ENCODE assay signal across 10 mouse cellular contexts in the genomic region with DNA sequence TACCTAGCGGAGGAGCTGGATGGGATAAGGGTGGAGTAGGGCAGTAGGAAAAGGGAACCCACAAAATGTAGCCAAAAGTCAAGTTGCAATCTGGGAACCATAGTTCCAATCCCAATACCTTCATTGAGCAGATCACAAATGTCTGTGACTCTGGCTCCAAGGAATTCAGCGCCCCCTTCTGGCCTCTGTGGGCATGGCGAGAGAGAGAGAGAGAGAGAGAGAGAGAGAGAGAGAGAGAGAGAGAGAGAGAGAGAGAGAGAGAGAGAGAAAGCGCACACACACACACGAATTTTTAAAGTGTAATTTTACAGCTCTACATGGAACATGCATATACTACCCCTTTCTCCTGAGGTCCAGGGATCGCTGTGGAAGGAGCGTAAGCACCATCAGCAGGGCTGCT. TPM values are rescaled to one million over a fixed set of nuclear protein-coding genes. Genes with fewer than 3 reads are reported as not detected.
DNase-seq lines count a peak whose midpoint lies in the region; ATAC-seq and TF ChIP-seq lines count a peak whose summit lies in the region.
"Had no signal": no experiment of that assay in that cellular context is flagged by ENCODE, and none has a peak within 500 bp of the region (broad histone marks: within the 10 kb centered on the region; RNA-seq: fewer than 3 reads in every experiment).

No protein-coding gene starts in this region.

- no peak overlapping the region for H3K4me3 ChIP-seq in forebrain, embryonic 10.5 days
- H3K4me3 ChIP-seq in forebrain, embryonic 16.5 days (replicated peaks; ENCODE audit: low read length): no peak overlapping the region
- no peak overlapping the region for H3K4me3 ChIP-seq in midbrain, embryonic 10.5 days
- H3K4me3 ChIP-seq in midbrain, embryonic 15.5 days: no peak overlapping the region
- H3K4me3 ChIP-seq: limb, embryonic 13.5 days had no signal

- 0 out of 2 replicates have a peak, but pooled peaks cover 8% of the 10 kb centered on the region for H3K27me3 ChIP-seq in forebrain, embryonic 10.5 days (ENCODE audit: poor library complexity, severe bottlenecking)
- no peaks in the 10 kb centered on the region for H3K27me3 ChIP-seq in forebrain, embryonic 16.5 days (replicated peaks; ENCODE audit: control insufficient read depth, insufficient read depth, low read length)
- no peaks in the 10 kb centered on the region for H3K27me3 ChIP-seq in midbrain, embryonic 10.5 days (ENCODE audit: low read depth, poor library complexity, severe bottlenecking)
- peaks cover 4% of the 10 kb centered on the region; the same call in 1 of the 2 replicates for H3K27me3 ChIP-seq in midbrain, embryonic 15.5 days (replicated peaks)

- TF ChIP-seq CTCF in brain, embryonic 14.5 days (IDR thresholded peaks at IDR 0.05; ENCODE audit: borderline replicate concordance, extremely low read depth, insufficient read depth, insufficient read length): peak; percentile 55; the same call in 1 of the 2 replicates

- 0 out of 2 replicates have a peak, but pooled peaks cover 3% of the 10 kb centered on the region for H3K9me3 ChIP-seq in forebrain, embryonic 10.5 days
- H3K9me3 ChIP-seq in forebrain, embryonic 16.5 days (ENCODE audit: control insufficient read depth, low read length): no peaks in the 10 kb centered on the region
- H3K9me3 ChIP-seq in midbrain, embryonic 10.5 days (replicated peaks): peaks cover 7% of the 10 kb centered on the region; the same call in 1 of the 2 replicates
- H3K9me3 ChIP-seq in midbrain, embryonic 15.5 days: no peaks in the 10 kb centered on the region
- H3K9me3 ChIP-seq: G1E; limb, embryonic 13.5 days had no signal

- 22% methylated on average over 7 of the region's 7 CpGs for WGBS in forebrain, embryonic 10.5 days
- WGBS in forebrain, embryonic 16.5 days: 30% methylated on average over 6 of the region's 7 CpGs
- 23% methylated on average over 7 of the region's 7 CpGs for WGBS in midbrain, embryonic 10.5 days
- 24% methylated on average over 6 of the region's 7 CpGs for WGBS in midbrain, embryonic 15.5 days

- no peak overlapping the region for H3K4me2 ChIP-seq in forebrain, embryonic 16.5 days (ENCODE audit: low read length)
- H3K4me2 ChIP-seq in midbrain, embryonic 15.5 days: no peak overlapping the region
- H3K4me2 ChIP-seq: limb, embryonic 13.5 days had no signal

- no peak for TF ChIP-seq POLR2A in brain, embryonic 14.5 days (IDR thresholded peaks at IDR 0.05; ENCODE audit: borderline replicate concordance, extremely low read depth, insufficient read depth, insufficient read length, poor library complexity, severe bottlenecking)

- no peak for ATAC-seq in forebrain, embryonic 16.5 days
- no peak for ATAC-seq in midbrain, embryonic 15.5 days (replicated peaks)
- 0 out of 2 replicates have a peak, but pooled peaks have one; percentile 25 for ATAC-seq in megakaryocyte, adult 5-6 weeks (ENCODE audit: poor library complexity, severe bottlenecking)
- no peak for ATAC-seq in inflammation-experienced regulatory T-cells, adult 6 months

- H3K27ac ChIP-seq in forebrain, embryonic 10.5 days: no peak overlapping the region
- H3K27ac ChIP-seq in forebrain, embryonic 16.5 days (ENCODE audit: low read length): no peak overlapping the region
- no peak overlapping the region for H3K27ac ChIP-seq in midbrain, embryonic 10.5 days (replicated peaks)
- H3K27ac ChIP-seq in midbrain, embryonic 15.5 days: no peak overlapping the region
- H3K27ac ChIP-seq: limb, embryonic 13.5 days had no signal

- no peaks in the 10 kb centered on the region for H3K36me3 ChIP-seq in forebrain, embryonic 10.5 days (replicated peaks)
- H3K36me3 ChIP-seq in forebrain, embryonic 16.5 days (ENCODE audit: control insufficient read depth, insufficient read depth): no peaks in the 10 kb centered on the region
- H3K36me3 ChIP-seq in midbrain, embryonic 10.5 days: no peaks in the 10 kb centered on the region
- H3K36me3 ChIP-seq in midbrain, embryonic 15.5 days (replicated peaks): no peaks in the 10 kb centered on the region
- H3K36me3 ChIP-seq: G1E; limb, embryonic 13.5 days had no signal

- no peak overlapping the region for H3K9ac ChIP-seq in forebrain, embryonic 16.5 days (replicated peaks; ENCODE audit: low read depth, low read length)
- no peak overlapping the region for H3K9ac ChIP-seq in midbrain, embryonic 15.5 days
- H3K9ac ChIP-seq: limb, embryonic 13.5 days had no signal

- peak; percentile 36 for DNase-seq in forebrain, embryonic 10.5 days (ENCODE audit: extremely low spot score, low spot score)
- DNase-seq in midbrain, embryonic 10.5 days (ENCODE audit: low spot score): peak; percentile 36
- DNase-seq in brain, embryonic 14.5 days (ENCODE audit: low read depth): peak; percentile 47
- DNase-seq in ovary, adult 18-20 months (ENCODE audit: low spot score): no peak

- peaks cover 7% of the 10 kb centered on the region; the same call in 1 of the 2 replicates for H3K4me1 ChIP-seq in forebrain, embryonic 10.5 days
- H3K4me1 ChIP-seq in forebrain, embryonic 16.5 days (replicated peaks; ENCODE audit: control insufficient read depth, insufficient read depth, low read length): 0 out of 2 replicates have a peak, but pooled peaks cover 3% of the 10 kb centered on the region
- no peaks in the 10 kb centered on the region; the same call in 1 of the 2 replicates for H3K4me1 ChIP-seq in midbrain, embryonic 10.5 days
- no peaks in the 10 kb centered on the region; the same call in 1 of the 2 replicates for H3K4me1 ChIP-seq in midbrain, embryonic 15.5 days
- H3K4me1 ChIP-seq: limb, embryonic 13.5 days had no signal

RNA-seq across cellular contexts. Expression of a gene that starts 6.8 kb away (rescaled TPM):
- polyA plus RNA-seq in forebrain, embryonic 10.5 days (2016; fragmentation: Nextera tagmentation; extraction: Ambion mirVana): 3.8 and 5.1 TPM in 2 replicates
- polyA plus RNA-seq in forebrain, embryonic 16.5 days (2015; fragmentation: Nextera tagmentation; extraction: Ambion mirVana): 0.63 and 0.80 TPM in 2 replicates
- polyA plus RNA-seq in midbrain, embryonic 10.5 days (2016; fragmentation: Nextera tagmentation; extraction: Ambion mirVana): 3.3 and 4.0 TPM in 2 replicates
- 0.92 and 1.1 TPM in 2 replicates for polyA plus RNA-seq in midbrain, embryonic 15.5 days (2015; fragmentation: Nextera tagmentation; extraction: Ambion mirVana)
- polyA plus RNA-seq in brain, embryonic 14.5 days (2012; rRNA removed): 0.76 and 1.4 TPM in 2 replicates
- 5.9 and 7.6 TPM in 2 replicates for total RNA-seq in megakaryocyte, adult 5-6 weeks (2015)
- total RNA-seq in megakaryocyte, adult 5-6 weeks (2017): 14.2 and 17.0 TPM in 2 replicates
- 100 to 1,000 TPM in 2 of 3 experiments, 10 to 100 TPM in 1; 79.1 to 131 (median 126) TPM for polyA plus RNA-seq in inflammation-experienced regulatory T-cells, adult 6 months (2017; shearing (Covaris generic))

RNA-seq across cellular contexts. Expression of a gene that starts 14.2 kb away (rescaled TPM):
- not detected in 2 replicates for polyA plus RNA-seq in forebrain, embryonic 10.5 days (2016; fragmentation: Nextera tagmentation; extraction: Ambion mirVana)
- polyA plus RNA-seq in forebrain, embryonic 16.5 days (2015; fragmentation: Nextera tagmentation; extraction: Ambion mirVana): not detected in 2 replicates
- polyA plus RNA-seq in midbrain, embryonic 10.5 days (2016; fragmentation: Nextera tagmentation; extraction: Ambion mirVana): not detected in 2 replicates
- not detected in 2 replicates for polyA plus RNA-seq in midbrain, embryonic 15.5 days (2015; fragmentation: Nextera tagmentation; extraction: Ambion mirVana)
- polyA plus RNA-seq in brain, embryonic 14.5 days (2012; rRNA removed): 0.07 and 0.11 TPM in 2 replicates
- not detected in 2 replicates for total RNA-seq in megakaryocyte, adult 5-6 weeks (2015)
- total RNA-seq in megakaryocyte, adult 5-6 weeks (2017): not detected in 2 replicates
- not detected for polyA plus RNA-seq in inflammation-experienced regulatory T-cells, adult 6 months (2017; shearing (Covaris generic))
- total RNA-seq: G1E had no signal
- polyA plus RNA-seq: G1E; limb, embryonic 13.5 days had no signal

RNA-seq across cellular contexts. Expression of a gene that starts 29.5 kb away (rescaled TPM):
- 0.17 TPM in 1 of 2 replicates, not detected in the other for polyA plus RNA-seq in forebrain, embryonic 10.5 days (2016; fragmentation: Nextera tagmentation; extraction: Ambion mirVana)
- not detected in 2 replicates for polyA plus RNA-seq in forebrain, embryonic 16.5 days (2015; fragmentation: Nextera tagmentation; extraction: Ambion mirVana)
- polyA plus RNA-seq in midbrain, embryonic 10.5 days (2016; fragmentation: Nextera tagmentation; extraction: Ambion mirVana): 0.14 and 0.26 TPM in 2 replicates
- 0.48 TPM in 1 of 2 replicates, not detected in the other for polyA plus RNA-seq in midbrain, embryonic 15.5 days (2015; fragmentation: Nextera tagmentation; extraction: Ambion mirVana)
- 0.19 and 0.23 TPM in 2 replicates for polyA plus RNA-seq in brain, embryonic 14.5 days (2012; rRNA removed)
- total RNA-seq in megakaryocyte, adult 5-6 weeks (2015): not detected in 2 replicates
- not detected in 2 replicates for total RNA-seq in megakaryocyte, adult 5-6 weeks (2017)
- not detected for polyA plus RNA-seq in inflammation-experienced regulatory T-cells, adult 6 months (2017; shearing (Covaris generic))
- total RNA-seq: G1E had no signal
- polyA plus RNA-seq: G1E; limb, embryonic 13.5 days had no signal

RNA-seq across cellular contexts. Expression of a gene that starts 36.2 kb away (rescaled TPM):
- polyA plus RNA-seq in forebrain, embryonic 10.5 days (2016; fragmentation: Nextera tagmentation; extraction: Ambion mirVana): 26.5 and 28.5 TPM in 2 replicates
- 30.3 and 35.2 TPM in 2 replicates for polyA plus RNA-seq in forebrain, embryonic 16.5 days (2015; fragmentation: Nextera tagmentation; extraction: Ambion mirVana)
- polyA plus RNA-seq in midbrain, embryonic 10.5 days (2016; fragmentation: Nextera tagmentation; extraction: Ambion mirVana): 29.0 and 34.1 TPM in 2 replicates
- polyA plus RNA-seq in midbrain, embryonic 15.5 days (2015; fragmentation: Nextera tagmentation; extraction: Ambion mirVana): 38.4 and 40.3 TPM in 2 replicates
- 66.2 and 69.6 TPM in 2 replicates for polyA plus RNA-seq in brain, embryonic 14.5 days (2012; rRNA removed)
- 21.6 and 22.3 TPM in 2 replicates for total RNA-seq in megakaryocyte, adult 5-6 weeks (2015)
- total RNA-seq in megakaryocyte, adult 5-6 weeks (2017): 16.7 and 30.3 TPM in 2 replicates
- 10 to 100 TPM; 22.7 to 26.1 (median 23.6) TPM for polyA plus RNA-seq in inflammation-experienced regulatory T-cells, adult 6 months (2017; shearing (Covaris generic))

RNA-seq across cellular contexts. Expression of a gene that starts 46.8 kb away (rescaled TPM):
- polyA plus RNA-seq in forebrain, embryonic 10.5 days (2016; fragmentation: Nextera tagmentation; extraction: Ambion mirVana): 12.9 and 13.2 TPM in 2 replicates
- 25.9 and 26.6 TPM in 2 replicates for polyA plus RNA-seq in forebrain, embryonic 16.5 days (2015; fragmentation: Nextera tagmentation; extraction: Ambion mirVana)
- 13.7 and 15.5 TPM in 2 replicates for polyA plus RNA-seq in midbrain, embryonic 10.5 days (2016; fragmentation: Nextera tagmentation; extraction: Ambion mirVana)
- 23.6 and 24.5 TPM in 2 replicates for polyA plus RNA-seq in midbrain, embryonic 15.5 days (2015; fragmentation: Nextera tagmentation; extraction: Ambion mirVana)
- polyA plus RNA-seq in brain, embryonic 14.5 days (2012; rRNA removed): 19.3 and 26.9 TPM in 2 replicates
- total RNA-seq in megakaryocyte, adult 5-6 weeks (2015): 0.49 and 1.6 TPM in 2 replicates
- total RNA-seq in megakaryocyte, adult 5-6 weeks (2017): 0.94 and 0.95 TPM in 2 replicates
- 10 to 100 TPM in 2 of 3 experiments, 1 to 10 TPM in 1; 6.6 to 13.0 (median 12.6) TPM for polyA plus RNA-seq in inflammation-experienced regulatory T-cells, adult 6 months (2017; shearing (Covaris generic))

Comparison
In these comparisons a context has a peak if more than half of its experiments do, and no peak if none do; other contexts are left out.
1. RNA of a gene that starts 6.8 kb away (polyA plus RNA-seq): 79.1 to 131 TPM in inflammation-experienced regulatory T-cells, adult 6 months; 3.8 to 5.1 TPM in forebrain, embryonic 10.5 days, 3.3 to 4.0 TPM in midbrain, embryonic 10.5 days, 0.76 to 1.4 TPM in brain, embryonic 14.5 days, 0.92 to 1.1 TPM in midbrain, embryonic 15.5 days and 0.63 to 0.80 TPM in forebrain, embryonic 16.5 days; every median in the first group is over 10 times any median in the second.